Mouse (Mus musculus) forelimb bud, embryonic 11.5 days (tissue): ENCODE data around the gene Scube1.

Experiments used
- DNase-seq: peaks from one replicate; pipeline ENCODE4 v3.0.0-alpha.2; 2012; ENCODE audit warnings: low read depth, low spot score

Scube1 gene

GRCm38 (mm10) chr15:83709889-83710774 lies 14.7 kb downstream of the Scube1 start:
- DNase-seq = peak; percentile 30

GRCm38 (mm10) chr15:83706528-83707199 lies 18.2 kb downstream of the Scube1 start:
- no peak for DNase-seq

GRCm38 (mm10) chr15:83700593-83700923 lies 24.3 kb downstream of the Scube1 start:
- DNase-seq = no peak

GRCm38 (mm10) chr15:83699834-83700592 lies 24.8 kb downstream of the Scube1 start:
- peak; percentile 72 for DNase-seq

GRCm38 (mm10) chr15:83699132-83699833 lies 25.5 kb downstream of the Scube1 start:
- DNase-seq = no peak

GRCm38 (mm10) chr15:83696681-83697381 lies 28.0 kb downstream of the Scube1 start:
- DNase-seq = peak; percentile 56

GRCm38 (mm10) chr15:83695159-83695558 lies 29.7 kb downstream of the Scube1 start:
- DNase-seq = no peak

- no peak for DNase-seq
Measured at GRCm38 (mm10) chr15:83691901-83692361, 32.9 kb downstream of the Scube1 start.

GRCm38 (mm10) chr15:83689946-83690345 lies 34.9 kb downstream of the Scube1 start:
- no peak for DNase-seq

- DNase-seq = no peak
Measured at GRCm38 (mm10) chr15:83686601-83687000, 38.2 kb downstream of the Scube1 start.

- no peak for DNase-seq
Measured at GRCm38 (mm10) chr15:83685950-83686349, 38.9 kb downstream of the Scube1 start.

GRCm38 (mm10) chr15:83683051-83683561 lies 41.7 kb downstream of the Scube1 start:
- DNase-seq = peak; percentile 79

- DNase-seq = no peak
Measured at GRCm38 (mm10) chr15:83680300-83680699, 44.5 kb downstream of the Scube1 start.

GRCm38 (mm10) chr15:83679729-83680128 lies 45.1 kb downstream of the Scube1 start:
- DNase-seq = no peak

- DNase-seq = peak; percentile 89
Measured at GRCm38 (mm10) chr15:83678606-83679005, 46.2 kb downstream of the Scube1 start.

GRCm38 (mm10) chr15:83678089-83678488 lies 46.7 kb downstream of the Scube1 start:
- peak; percentile 80 for DNase-seq

GRCm38 (mm10) chr15:83677098-83677497 lies 47.7 kb downstream of the Scube1 start:
- no peak for DNase-seq

GRCm38 (mm10) chr15:83676286-83676685 lies 48.5 kb downstream of the Scube1 start:
- no peak for DNase-seq

- no peak for DNase-seq
Measured at GRCm38 (mm10) chr15:83673621-83674020, 51.2 kb downstream of the Scube1 start.

- DNase-seq = no peak
Measured at GRCm38 (mm10) chr15:83667501-83667900, 57.3 kb downstream of the Scube1 start.

GRCm38 (mm10) chr15:83666418-83666817 lies 58.4 kb downstream of the Scube1 start:
- DNase-seq = peak; percentile 95
